Mouse (Mus musculus): ENCODE data around the gene Gpr137b.
A peak's percentile ranks its signal among the peaks of the same experiment; 100 is the strongest.
"Not testable (repeated sequence)": the region's sequence is repeated elsewhere in the genome, so short reads cannot be mapped to it uniquely, and the experiment has no call there.

The Gpr137b gene

GRCm38 (mm10) chr13:13393228-13394095 is at the start of gene Gpr137b:
TSS of gene Gpr137b (minus strand) at chr13:13394014.
- DNase-seq = peak; percentile 40

GRCm38 (mm10) chr13:13438112-13438953 is 44.5 kb upstream of the Gpr137b start:
- not testable (repeated sequence) for DNase-seq

- not testable (repeated sequence) for DNase-seq
Measured at GRCm38 (mm10) chr13:13437460-13438015, 43.7 kb upstream of the Gpr137b start, which contains the start of gene Nid1. TSS of gene Nid1 (plus strand) at chr13:13437551.

GRCm38 (mm10) chr13:13436161-13436560 is 42.3 kb upstream of the Gpr137b start:
- DNase-seq = not testable (repeated sequence)

- DNase-seq = not testable (repeated sequence)
Measured at GRCm38 (mm10) chr13:13423301-13423700, 29.5 kb upstream of the Gpr137b start.

GRCm38 (mm10) chr13:13418859-13419258 is 25.0 kb upstream of the Gpr137b start:
- not testable (repeated sequence) for DNase-seq

- not testable (repeated sequence) for DNase-seq
Measured at GRCm38 (mm10) chr13:13416007-13416337, 22.2 kb upstream of the Gpr137b start.

- DNase-seq = peak; percentile 28
Measured at GRCm38 (mm10) chr13:13415120-13416006, 21.5 kb upstream of the Gpr137b start.

- DNase-seq = no peak
Measured at GRCm38 (mm10) chr13:13414206-13414605, 20.4 kb upstream of the Gpr137b start.

- not testable (repeated sequence) for DNase-seq
Measured at GRCm38 (mm10) chr13:13405511-13405910, 11.7 kb upstream of the Gpr137b start.

- not testable (repeated sequence) for DNase-seq
Measured at GRCm38 (mm10) chr13:13404517-13405155, 10.8 kb upstream of the Gpr137b start.

- not testable (repeated sequence) for DNase-seq
Measured at GRCm38 (mm10) chr13:13403839-13404238, 10.0 kb upstream of the Gpr137b start.

- DNase-seq = not testable (repeated sequence)
Measured at GRCm38 (mm10) chr13:13403366-13403765, 9.6 kb upstream of the Gpr137b start.

GRCm38 (mm10) chr13:13402818-13403217 is 9.0 kb upstream of the Gpr137b start:
- not testable (repeated sequence) for DNase-seq

- not testable (repeated sequence) for DNase-seq
Measured at GRCm38 (mm10) chr13:13400851-13401250, 7.0 kb upstream of the Gpr137b start.

- DNase-seq = not testable (repeated sequence)
Measured at GRCm38 (mm10) chr13:13394096-13394395, 232 bp upstream of the Gpr137b start.

GRCm38 (mm10) chr13:13378168-13378859 is 15.5 kb downstream of the Gpr137b start:
- not testable (repeated sequence) for DNase-seq

GRCm38 (mm10) chr13:13377180-13377579 is 16.6 kb downstream of the Gpr137b start:
- no peak for DNase-seq

- DNase-seq = not testable (repeated sequence)
Measured at GRCm38 (mm10) chr13:13373965-13374364, 19.8 kb downstream of the Gpr137b start.

- not testable (repeated sequence) for DNase-seq
Measured at GRCm38 (mm10) chr13:13371436-13371835, 22.4 kb downstream of the Gpr137b start.

- DNase-seq = not testable (repeated sequence)
Measured at GRCm38 (mm10) chr13:13366371-13366770, 27.4 kb downstream of the Gpr137b start.
